Mouse (Mus musculus): ENCODE measurements around the gene Myo19.

DNA sequence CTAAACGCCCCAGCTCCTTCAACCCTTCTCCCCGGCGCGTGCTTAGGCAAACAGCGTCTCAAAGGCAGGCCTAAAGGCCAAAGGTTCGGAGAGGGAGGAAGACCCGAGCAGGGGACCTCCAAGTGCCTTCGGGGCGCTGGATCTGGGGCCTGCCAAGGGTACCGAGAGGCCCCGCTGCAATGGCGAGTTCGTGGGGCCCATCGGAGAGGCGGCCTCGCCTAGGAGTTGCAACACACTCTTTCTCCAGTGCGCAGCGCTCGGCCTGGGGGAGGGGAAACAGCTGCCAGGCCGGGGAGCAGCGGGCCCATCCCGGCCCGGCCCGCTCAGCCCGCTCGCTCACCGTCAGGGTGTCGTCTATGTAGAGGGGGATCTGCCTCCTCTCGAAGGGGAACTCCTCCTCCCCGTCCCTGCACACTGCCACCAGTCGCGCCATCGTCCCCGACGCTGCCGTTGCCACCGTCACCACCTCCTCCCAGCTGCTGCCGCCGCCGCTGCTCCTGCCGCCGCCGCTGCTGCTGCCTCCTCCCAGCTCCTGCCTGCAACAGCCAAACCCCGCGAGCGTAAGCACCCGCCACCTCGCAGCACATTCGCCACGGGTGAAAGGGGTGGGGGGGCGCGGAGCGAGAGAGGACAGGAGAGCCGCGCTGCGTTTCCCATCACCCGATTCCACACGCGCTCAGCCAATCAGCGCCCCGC, 10.3 kb upstream of the Myo19 start:
- TF ChIP-seq FLI1 (IDR thresholded peaks at IDR 0.05; ENCODE audit: low read length) = no peak
- TF ChIP-seq GATA1 (IDR thresholded peaks at IDR 0.05; ENCODE audit: borderline replicate concordance, low read length) = no peak

All from megakaryocyte, embryonic 14.5 days (primary cell).